Mouse (Mus musculus) megakaryocyte-erythroid progenitor cell, adult 5 weeks (primary cell): Measurements from ENCODE around the gene Serping1. TPM values are rescaled to one million over a fixed set of nuclear protein-coding genes. Genes with fewer than 3 reads are reported as not detected.

Source experiments
- polyA plus RNA-seq: library from polyadenylated mRNA; stranded (reverse); fragments of >175 nt; gene quantifications from 2 replicates; pipeline ENCODE4 v1.2.3, GENCODE M21; 2012

Gene Serping1
- polyA plus RNA-seq, result 0.16 TPM in 1 of 2 replicates, not detected in the other

GRCm38 (mm10) chr2:84775241-84775640 is at the start of gene Serping1:
Gene Serping1, minus strand, starts transcription at chr2:84775444.

GRCm38 (mm10) chr2:84822552-84822951 is 47.3 kb upstream of the Serping1 start, which contains the start of gene Smtnl1:
Gene Smtnl1, minus strand, starts transcription at chr2:84822652.

DNA sequence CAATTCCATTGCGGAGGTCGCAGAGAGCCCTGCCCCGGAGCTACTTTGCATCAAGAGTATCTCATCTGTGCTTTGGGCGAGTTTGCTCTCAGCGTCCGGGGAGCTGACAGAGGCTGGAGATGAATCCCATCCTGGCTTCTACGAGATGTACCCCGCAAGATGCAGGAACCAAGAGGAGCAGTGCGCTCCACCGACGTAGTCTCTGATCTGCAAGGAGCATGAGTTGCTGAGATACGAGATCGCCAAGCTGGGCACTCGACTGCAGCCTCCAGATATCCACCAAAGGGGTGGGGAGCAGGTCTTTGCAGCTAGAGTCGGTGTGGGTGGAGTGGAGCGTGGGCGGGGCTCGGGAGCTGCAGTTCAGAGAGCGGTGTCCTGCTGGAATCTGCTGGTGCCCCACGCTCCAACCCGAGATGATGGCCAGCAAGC is 23.3 kb upstream of the Serping1 start, which contains the start of gene Ube2l6:
Gene Ube2l6, plus strand, starts transcription at position 336 of the 429 bp plus-strand sequence.

DNA sequence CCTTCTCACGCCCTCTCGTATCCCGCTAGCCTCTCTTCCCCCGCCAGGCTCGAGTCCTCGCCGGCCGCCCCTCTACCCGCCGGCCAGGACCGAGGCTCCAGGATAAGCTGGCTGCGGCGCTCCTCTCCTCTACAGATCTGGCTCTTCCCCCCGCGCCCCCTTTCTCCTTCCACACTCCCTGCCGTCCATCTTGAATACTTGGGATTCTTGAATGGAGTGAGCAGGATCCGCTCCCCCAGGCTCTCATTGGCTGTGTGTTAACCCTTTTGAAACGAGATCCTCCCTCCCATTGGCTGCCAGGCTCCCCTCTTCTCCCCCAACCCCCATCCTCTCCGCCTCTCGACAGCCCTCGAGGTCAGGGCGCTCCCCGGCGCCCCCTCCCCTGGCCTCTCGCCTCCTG is 31.7 kb downstream of the Serping1 start, which contains the start of gene Gm19426:
Gene Gm19426, minus strand, starts transcription at position 95 of the 400 bp plus-strand sequence.

GRCm38 (mm10) chr2:84733579-84734300 is 41.5 kb downstream of the Serping1 start, which contains the start of gene Ypel4:
Gene Ypel4, plus strand, starts transcription at chr2:84734058.

GRCm38 (mm10) chr2:84727172-84727858 is 47.9 kb downstream of the Serping1 start, which contains the start of gene Clp1:
Gene Clp1, minus strand, starts transcription at chr2:84727350.

Other genes with a start within 250 kb of the Serping1 start
- gene Ctnnd1, start 124.7 kb downstream of the Serping1 start, polyA plus RNA-seq, result 5.2 and 6.5 TPM in 2 replicates
- gene Btbd18, start 116.4 kb downstream of the Serping1 start, polyA plus RNA-seq, result not detected in 2 replicates
- 336 and 344 TPM in 2 replicates for gene Selenoh, start 104.7 kb downstream of the Serping1 start, polyA plus RNA-seq
- not detected in 2 replicates for gene Gm28635, start 97.4 kb downstream of the Serping1 start, polyA plus RNA-seq
- 10.5 and 11.6 TPM in 2 replicates for gene Med19, start 97.0 kb downstream of the Serping1 start, polyA plus RNA-seq
- gene Tmx2, start 96.3 kb downstream of the Serping1 start, polyA plus RNA-seq, result 3.1 and 4.1 TPM in 2 replicates
- 27.3 and 29.4 TPM in 2 replicates for gene Zdhhc5, start 60.3 kb downstream of the Serping1 start, polyA plus RNA-seq
- 1.0 and 1.5 TPM in 2 replicates for gene Clp1, start 48.1 kb downstream of the Serping1 start, polyA plus RNA-seq
- gene Ypel4, start 41.4 kb downstream of the Serping1 start, polyA plus RNA-seq, result 1.3 and 1.9 TPM in 2 replicates
- gene Gm19426, start 31.8 kb downstream of the Serping1 start, polyA plus RNA-seq, result 0.31 and 2.1 TPM in 2 replicates
- gene Ube2l6, start 23.4 kb upstream of the Serping1 start, polyA plus RNA-seq, result 2.9 and 4.4 TPM in 2 replicates
- 0.05 TPM in 1 of 2 replicates, not detected in the other for gene Smtnl1, start 47.2 kb upstream of the Serping1 start, polyA plus RNA-seq
- 9.2 and 12.0 TPM in 2 replicates for gene Timm10, start 51.6 kb upstream of the Serping1 start, polyA plus RNA-seq
- gene Slc43a1, start 63.4 kb upstream of the Serping1 start, polyA plus RNA-seq, result 7.4 and 11.5 TPM in 2 replicates
- gene Rtn4rl2, start 111.3 kb upstream of the Serping1 start, polyA plus RNA-seq, result 0.15 and 0.41 TPM in 2 replicates
- gene Slc43a3, start 161.1 kb upstream of the Serping1 start, polyA plus RNA-seq, result 18.9 and 19.3 TPM in 2 replicates
- 16.9 and 25.8 TPM in 2 replicates for gene Prg2, start 205.0 kb upstream of the Serping1 start, polyA plus RNA-seq
- 14.2 and 18.5 TPM in 2 replicates for gene Prg3, start 212.8 kb upstream of the Serping1 start, polyA plus RNA-seq